Mouse (Mus musculus) limb, embryonic 11.5 days (tissue): ENCODE results near the gene Ttyh2. TPM values are rescaled to one million over a fixed set of nuclear protein-coding genes. Genes with fewer than 3 reads are reported as not detected.

Experiments
- ATAC-seq: fragments of 200-750 bp; cut with Nextera tagmentation; 2 replicates; pipeline ENCODE4 v1.8.0; 2017; ENCODE audit warnings: low read depth; ENCODE audit not compliant: insufficient number of reproducible peaks, low FRiP score, low TSS enrichment
- DNase-seq: peaks from one replicate; pipeline ENCODE4 v3.0.0-alpha.2; 2015; ENCODE audit warnings: low spot score
- H3K27ac ChIP-seq: fragments of 300-500 bp; sonication (generic); replicated peaks from 2 replicates; pipeline ENCODE4 v1.5.1; 2014; ENCODE audit warnings: low read depth, mild to moderate bottlenecking, low read length
- H3K27me3 ChIP-seq: fragments of 300-500 bp; sonication (generic); 2 replicates; pipeline ENCODE4 v1.6.1; 2014; ENCODE audit warnings: mild to moderate bottlenecking, low read length, mixed read lengths; ENCODE audit not compliant: control insufficient read depth, insufficient read depth
- H3K36me3 ChIP-seq: fragments of 300-500 bp; sonication (generic); 2 replicates; pipeline ENCODE4 v1.6.1; 2014; ENCODE audit warnings: mild to moderate bottlenecking, low read length, moderate library complexity, mixed read lengths; ENCODE audit not compliant: control insufficient read depth, insufficient read depth
- H3K4me1 ChIP-seq: fragments of 300-500 bp; sonication (generic); 2 replicates; pipeline ENCODE4 v1.6.1; 2014; ENCODE audit warnings: low read length, mixed read lengths; ENCODE audit not compliant: control insufficient read depth, insufficient read depth
- H3K4me2 ChIP-seq: fragments of 300-500 bp; sonication (generic); 2 replicates; pipeline ENCODE4 v1.6.1; 2014; ENCODE audit warnings: low read depth, mild to moderate bottlenecking, moderate library complexity; ENCODE audit not compliant: severe bottlenecking
- H3K4me3 ChIP-seq: fragments of 300-500 bp; sonication (generic); 2 replicates; pipeline ENCODE4 v1.5.1; 2014; ENCODE audit warnings: low read depth, low read length
- H3K9ac ChIP-seq: fragments of 300-500 bp; sonication (generic); 2 replicates; pipeline ENCODE4 v1.6.1; 2014; ENCODE audit warnings: mild to moderate bottlenecking, low read length
- H3K9me3 ChIP-seq: fragments of 300-500 bp; sonication (generic); 2 replicates; pipeline ENCODE4 v1.6.1; 2016; ENCODE audit warnings: low read length; ENCODE audit not compliant: control insufficient read depth
- WGBS: fragments of 180-500 bp; shearing (Covaris S2); extraction: QIAGEN DNeasy Blood & Tissue Kit; methylation state at CpG from one replicate; pipeline ENCODE4 v1.1.7; 2014; 5-methylcytosine and 5-hydroxymethylcytosine counted together
- polyA plus RNA-seq: library from polyadenylated mRNA; unstranded; fragments of >200 nt; fragmentation: Nextera tagmentation; extraction: Ambion mirVana; gene quantifications from 2 replicates; pipeline ENCODE4 v1.2.1, GENCODE M21; 2014

Gene Ttyh2
- polyA plus RNA-seq, 1 experiment from 2014 or later: 10.0 TPM

DNA sequence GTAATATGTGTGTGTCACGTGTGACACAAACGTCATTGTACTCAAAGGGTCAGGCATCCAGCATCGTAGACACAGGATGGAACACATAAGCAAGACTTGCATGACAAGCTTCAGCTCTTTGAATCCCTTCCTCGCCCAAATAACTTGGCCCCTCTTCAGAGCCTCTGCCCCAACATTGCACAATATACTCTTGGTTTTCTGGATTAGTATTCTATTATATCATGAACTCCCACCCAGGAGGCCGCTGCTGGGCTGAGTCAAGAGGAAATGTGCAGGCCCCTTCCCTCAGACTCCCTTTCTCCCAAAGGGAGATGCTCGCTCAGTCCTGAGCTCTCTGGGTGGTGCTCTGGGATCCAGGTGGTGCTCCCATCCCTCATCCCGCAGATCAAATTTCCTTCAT is 23.3 kb downstream of the Ttyh2 start:
- DNase-seq (no peak), ATAC-seq (no peak)
- Histone ChIP-seq H3K4me2 (no peak overlapping the region), H3K36me3 (no peaks in the 10 kb centered on the region), H3K27me3 (no peaks in the 10 kb centered on the region), H3K27ac (no peak overlapping the region), H3K9me3 (no peaks in the 10 kb centered on the region), H3K4me3 (no peak overlapping the region), H3K9ac (no peak overlapping the region), H3K4me1 (no peaks in the 10 kb centered on the region)
- 89% methylated on average over 7 of the region's 7 CpGs for WGBS

DNA sequence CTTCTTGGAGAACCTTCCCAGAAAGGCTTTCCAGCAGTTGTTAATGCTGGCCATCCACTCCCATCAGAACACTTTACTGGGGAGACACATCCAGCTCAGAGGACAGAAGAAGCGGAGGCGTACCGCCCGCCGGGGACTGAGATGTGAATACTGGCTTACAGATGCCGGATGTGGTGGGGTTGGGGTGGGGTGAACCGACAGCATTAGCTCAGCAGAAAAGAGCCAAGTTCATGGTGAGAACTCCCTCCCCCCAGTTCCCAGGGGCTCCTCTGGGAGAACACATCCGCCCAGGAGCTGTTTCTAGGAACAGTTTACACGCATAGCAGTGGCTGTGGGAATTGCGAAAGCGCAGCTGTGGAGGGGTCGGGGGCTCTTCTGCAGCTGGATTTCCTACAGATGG is 24.3 kb downstream of the Ttyh2 start:
- ATAC-seq (no peak), DNase-seq (no peak)
- Histone ChIP-seq H3K4me2 (no peak overlapping the region), H3K9me3 (no peaks in the 10 kb centered on the region), H3K27me3 (no peaks in the 10 kb centered on the region), H3K27ac (no peak overlapping the region), H3K36me3 (no peaks in the 10 kb centered on the region), H3K4me3 (no peak overlapping the region), H3K4me1 (no peaks in the 10 kb centered on the region), H3K9ac (no peak overlapping the region)
- WGBS: 88% methylated on average over 12 of the region's 12 CpGs

DNA sequence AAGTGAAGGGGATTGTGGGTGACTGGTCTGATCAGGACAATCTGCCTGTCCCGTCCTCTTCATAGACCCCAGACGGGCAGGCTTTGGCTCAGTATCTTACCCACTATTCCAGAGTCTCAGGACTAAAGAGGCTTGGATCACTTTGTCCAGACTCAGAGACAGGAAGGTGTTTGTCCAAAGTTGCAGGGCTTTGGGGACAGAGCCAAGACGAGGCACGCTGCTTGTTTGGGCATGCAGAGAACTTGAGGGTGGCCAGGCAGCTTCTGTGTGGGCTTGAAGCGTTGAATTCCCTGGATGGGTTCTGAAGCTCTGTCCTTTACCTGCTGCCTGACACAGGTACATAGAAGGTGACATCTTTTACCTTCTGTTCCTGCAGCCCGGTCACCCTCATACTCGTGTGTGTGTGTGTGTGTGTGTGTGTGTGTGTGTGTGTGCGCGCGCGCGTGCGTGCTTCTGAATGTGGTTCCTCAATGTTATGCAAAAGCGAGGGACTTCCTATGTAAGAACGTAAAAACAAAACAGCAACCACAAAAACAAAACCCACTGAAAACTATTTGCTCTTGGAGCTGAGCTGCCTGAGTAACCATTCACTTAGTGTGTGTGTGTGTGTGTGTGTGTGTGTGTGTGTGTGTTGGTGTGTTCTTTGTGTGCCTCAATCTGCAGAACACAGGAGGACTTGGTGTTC is 27.2 kb downstream of the Ttyh2 start:
- Histone ChIP-seq H3K4me1 (no peaks in the 10 kb centered on the region), H3K27ac (no peak overlapping the region), H3K4me3 (no peak overlapping the region), H3K36me3 (no peaks in the 10 kb centered on the region), H3K4me2 (no peak overlapping the region), H3K9me3 (no peaks in the 10 kb centered on the region), H3K27me3 (no peaks in the 10 kb centered on the region), H3K9ac (0 out of 2 replicates have a peak overlapping the region, but pooled peaks have one; percentile 5)
- no peak for DNase-seq
- no peak for ATAC-seq
- 88% methylated on average over 15 of the region's 15 CpGs for WGBS

DNA sequence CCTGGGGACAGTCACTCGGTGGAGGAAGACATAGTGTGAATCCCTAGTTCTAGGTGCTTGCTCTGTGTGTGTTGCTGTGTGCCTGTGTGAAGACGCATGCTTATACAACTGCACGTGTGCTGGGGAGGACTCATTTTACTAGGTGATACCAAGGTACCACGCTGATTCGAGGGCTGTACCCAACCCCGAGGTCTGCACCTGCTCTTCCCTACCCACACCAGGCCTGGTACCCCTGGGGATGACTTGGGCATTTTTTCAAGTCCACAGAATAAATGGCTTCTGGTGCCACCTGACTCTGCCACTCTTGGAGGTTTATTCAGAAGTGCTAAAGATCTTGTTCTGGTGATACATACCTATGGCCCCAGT is 27.7 kb downstream of the Ttyh2 start:
- Histone ChIP-seq H3K4me1 (no peaks in the 10 kb centered on the region), H3K4me2 (no peak overlapping the region), H3K4me3 (no peak overlapping the region), H3K9me3 (no peaks in the 10 kb centered on the region), H3K9ac (no peak overlapping the region), H3K27ac (no peak overlapping the region), H3K27me3 (no peaks in the 10 kb centered on the region), H3K36me3 (no peaks in the 10 kb centered on the region)
- 86% methylated on average over 6 of the region's 6 CpGs for WGBS
- ATAC-seq (no peak), DNase-seq (no peak)

DNA sequence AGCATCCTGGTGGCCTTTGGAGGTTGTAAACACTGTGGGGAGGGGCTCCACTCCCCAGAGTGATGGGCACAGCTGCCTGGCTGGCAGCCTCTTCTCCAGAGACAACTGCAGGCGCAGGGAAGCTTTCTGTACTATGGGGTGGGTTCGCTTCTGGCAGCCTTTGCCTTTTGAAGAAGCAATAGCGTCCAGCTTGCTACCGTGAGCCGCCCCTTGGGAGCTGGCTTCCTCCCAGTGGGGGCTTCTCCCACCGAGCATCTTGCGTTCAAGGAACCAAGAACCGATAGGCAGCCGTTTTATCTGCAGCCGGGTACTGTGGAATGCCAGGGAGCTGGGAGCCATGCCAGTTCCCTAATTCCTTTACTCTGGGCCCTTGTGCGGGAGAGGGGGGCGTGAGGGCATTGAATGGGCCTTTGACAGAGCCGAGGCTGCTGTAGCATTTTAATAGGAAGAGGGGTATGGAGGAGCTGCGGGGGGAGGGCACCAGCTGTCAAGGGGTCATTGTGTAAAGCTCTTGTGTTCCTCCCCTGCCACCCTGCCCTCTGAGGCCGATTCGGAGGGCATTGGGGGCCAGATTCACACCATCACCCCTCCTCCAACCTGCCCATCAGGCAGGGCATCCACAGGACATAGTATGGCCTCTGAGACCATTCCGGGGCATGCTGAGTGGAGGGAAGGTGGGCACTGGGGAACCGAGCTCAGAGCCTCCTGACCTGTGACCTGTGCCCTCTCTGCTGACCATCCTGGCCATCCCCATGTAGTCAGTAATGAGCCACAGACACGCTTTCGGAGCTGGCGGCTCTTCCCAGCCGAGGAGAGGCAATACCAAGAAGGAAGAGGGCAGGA is 29.1 kb downstream of the Ttyh2 start:
- Histone ChIP-seq H3K27ac (no peak overlapping the region), H3K4me1 (no peaks in the 10 kb centered on the region), H3K9ac (no peak overlapping the region), H3K9me3 (no peaks in the 10 kb centered on the region), H3K4me2 (no peak overlapping the region), H3K4me3 (no peak overlapping the region), H3K36me3 (no peaks in the 10 kb centered on the region), H3K27me3 (no peaks in the 10 kb centered on the region)
- ATAC-seq (no peak), DNase-seq (no peak)
- 74% methylated on average over 22 of the region's 22 CpGs for WGBS

DNA sequence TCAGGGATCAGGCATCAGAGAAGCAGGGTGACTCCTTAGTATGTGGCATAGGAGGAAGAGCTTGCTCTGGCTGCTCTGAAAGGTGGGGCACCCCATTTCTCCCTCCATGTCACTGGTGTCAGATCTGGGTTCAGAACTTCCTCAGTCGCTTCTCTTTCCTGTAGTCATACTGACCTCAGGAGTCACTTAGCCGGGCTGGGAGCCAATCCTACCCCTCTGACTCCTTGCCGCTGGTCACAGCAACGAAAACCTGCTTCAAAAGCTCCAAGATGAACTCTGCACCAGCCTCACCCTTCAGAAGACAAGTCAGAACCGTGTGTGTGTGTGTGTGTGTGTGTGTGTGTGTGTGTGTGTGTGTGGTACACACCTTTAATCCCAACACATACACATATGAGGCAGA is 31.1 kb downstream of the Ttyh2 start:
- H3K4me1 ChIP-seq: no peaks in the 10 kb centered on the region

DNA sequence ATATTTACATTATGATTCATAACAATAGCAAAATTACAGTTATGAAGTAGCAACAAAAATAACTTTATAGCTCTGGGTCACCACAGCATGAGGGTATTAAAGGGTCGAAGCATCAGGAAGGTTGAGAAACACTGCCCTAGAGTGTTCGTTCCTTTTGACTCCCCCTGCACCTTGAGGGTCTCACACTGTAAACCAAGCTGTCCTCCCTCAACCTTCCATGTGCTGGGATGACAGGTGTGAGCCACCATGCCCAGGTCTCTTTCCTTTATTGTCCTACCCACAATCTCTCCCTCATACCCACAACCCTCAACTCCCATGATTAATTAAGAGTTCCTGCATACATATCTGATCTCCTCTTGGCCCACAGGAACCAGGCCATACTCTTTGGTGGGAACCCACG is 36.2 kb downstream of the Ttyh2 start:
- no peaks in the 10 kb centered on the region for H3K27me3 ChIP-seq
- no peak overlapping the region for H3K4me3 ChIP-seq
- DNase-seq: no peak
- 85% methylated on average over 3 of the region's 3 CpGs for WGBS
- no peaks in the 10 kb centered on the region for H3K36me3 ChIP-seq
- H3K27ac ChIP-seq: no peak overlapping the region
- H3K9ac ChIP-seq: no peak overlapping the region
- no peaks in the 10 kb centered on the region for H3K9me3 ChIP-seq
- ATAC-seq: no peak
- no peaks in the 10 kb centered on the region for H3K4me1 ChIP-seq
- H3K4me2 ChIP-seq: no peak overlapping the region

More for the DNA sequence above, 31.1 kb downstream of the Ttyh2 start:
- Histone ChIP-seq H3K27me3 (no peaks in the 10 kb centered on the region), H3K4me3 (no peak overlapping the region), H3K9me3 (no peaks in the 10 kb centered on the region), H3K9ac (no peak overlapping the region), H3K36me3 (no peaks in the 10 kb centered on the region), H3K4me2 (no peak overlapping the region), H3K27ac (no peak overlapping the region)
- WGBS: 83% methylated on average over 5 of the region's 5 CpGs
- DNase-seq (no peak), ATAC-seq (no peak)

DNA sequence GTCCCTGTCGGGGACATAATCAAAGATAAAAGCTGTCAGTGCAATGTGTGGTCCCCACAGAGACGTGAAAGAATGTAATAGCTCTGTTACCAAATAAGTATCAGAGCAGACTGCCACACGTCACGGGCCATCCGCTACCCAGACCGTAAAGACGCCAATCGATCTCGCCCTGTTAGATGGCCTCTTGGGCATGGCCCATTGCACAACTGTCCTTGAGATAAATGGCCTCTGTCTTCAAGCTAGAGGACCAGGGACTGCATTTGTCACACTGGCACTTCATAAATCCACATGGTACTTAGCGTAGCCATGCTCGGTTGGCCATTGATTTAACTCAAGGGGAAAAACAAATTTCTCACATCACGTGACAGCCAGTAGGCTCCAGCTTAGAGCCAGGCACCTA is 36.6 kb downstream of the Ttyh2 start:
- no peak overlapping the region for H3K4me3 ChIP-seq
- H3K27ac ChIP-seq: no peak overlapping the region
- no peak overlapping the region for H3K4me2 ChIP-seq
- 78% methylated on average over 12 of the region's 12 CpGs for WGBS
- H3K9me3 ChIP-seq: no peaks in the 10 kb centered on the region
- no peak for DNase-seq
- H3K27me3 ChIP-seq: no peaks in the 10 kb centered on the region
- no peak for ATAC-seq
- H3K36me3 ChIP-seq: no peaks in the 10 kb centered on the region
- no peaks in the 10 kb centered on the region for H3K4me1 ChIP-seq
- no peak overlapping the region for H3K9ac ChIP-seq
